Mouse (Mus musculus) layer of hippocampus, adult 8-10 months (tissue): ENCODE data around the gene Asns. TPM values are rescaled to one million over a fixed set of nuclear protein-coding genes. Genes with fewer than 3 reads are reported as not detected.
"Not testable (repeated sequence)": the region's sequence is repeated elsewhere in the genome, so short reads cannot be mapped to it uniquely, and the experiment has no call there.

Source experiments
- DNase-seq, 2 experiments: peaks; one replicate each; pipeline ENCODE4 v3.0.0; 2022; ENCODE audit warnings: low spot score in 2 of 2
- total RNA-seq, 4 experiments: library from RNA; stranded (reverse); gene quantifications; 2 replicates each; pipeline ENCODE4 v1.2.4; 2022

The Asns gene
- total RNA-seq, 4 experiments from 2014 or later = 93.4 to 109 (median 101) TPM

GRCm38 (mm10) chr6:7676194-7676901 is 16.7 kb downstream of the Asns start:
- DNase-seq = no peak

- no peak for DNase-seq
These were observed 20.4 kb downstream of the Asns start for GRCm38 (mm10) chr6:7672438-7673253.

GRCm38 (mm10) chr6:7671429-7671828 is 21.6 kb downstream of the Asns start:
- DNase-seq = no peak

- no peak for DNase-seq
These were observed 22.5 kb downstream of the Asns start for GRCm38 (mm10) chr6:7670588-7670987.

- no peak for DNase-seq
These were observed 23.3 kb downstream of the Asns start for GRCm38 (mm10) chr6:7669721-7670120.

GRCm38 (mm10) chr6:7668332-7668731 is 24.7 kb downstream of the Asns start:
- no peak for DNase-seq

GRCm38 (mm10) chr6:7665902-7666301 is 27.2 kb downstream of the Asns start:
- not testable (repeated sequence) for DNase-seq

GRCm38 (mm10) chr6:7661455-7661854 is 31.6 kb downstream of the Asns start:
- DNase-seq = no peak

GRCm38 (mm10) chr6:7660377-7661080 is 32.5 kb downstream of the Asns start:
- no peak for DNase-seq

GRCm38 (mm10) chr6:7656601-7657000 is 36.5 kb downstream of the Asns start:
- DNase-seq = no peak

- DNase-seq = no peak
These were observed 44.6 kb downstream of the Asns start for GRCm38 (mm10) chr6:7648458-7648857.

Other genes with a start within 250 kb of the Asns start
- gene Tac1, start 138.4 kb downstream of the Asns start, total RNA-seq = 1 to 10 TPM; 5.2 to 9.8 (median 6.1) TPM
- 10 to 100 TPM; 10.2 to 11.0 (median 10.5) TPM for gene C1galt1, start 151.6 kb upstream of the Asns start, total RNA-seq